Mouse (Mus musculus) heart, postnatal 14 days (tissue): ENCODE measurements around the gene Sprr2f. TPM values are rescaled to one million over a fixed set of nuclear protein-coding genes. Genes with fewer than 3 reads are reported as not detected.

Experiments
- DNase-seq, 2 experiments: peaks; one replicate each; pipeline ENCODE4 v3.0.0; 2021 to 2022
- intact Hi-C: fragments of 180-260 bp; cut with DNase I; formaldehyde crosslinking; loops from one replicate; pipeline ENCODE4 v1.15.1; 2025
- long read RNA-seq, 2 experiments: library from polyadenylated mRNA; stranded (forward); transcript quantifications; one replicate each; pipeline ENCODE4 v2.0.0; 2021
- total RNA-seq, 2 experiments: library from RNA; stranded (reverse); gene quantifications; 2 replicates each; pipeline ENCODE4 v1.2.3; 2021

Gene Sprr2f
- total RNA-seq, result not detected
- long read RNA-seq, experiment 1, result 0 reads
- long read RNA-seq, experiment 2, result 0 reads

DNA sequence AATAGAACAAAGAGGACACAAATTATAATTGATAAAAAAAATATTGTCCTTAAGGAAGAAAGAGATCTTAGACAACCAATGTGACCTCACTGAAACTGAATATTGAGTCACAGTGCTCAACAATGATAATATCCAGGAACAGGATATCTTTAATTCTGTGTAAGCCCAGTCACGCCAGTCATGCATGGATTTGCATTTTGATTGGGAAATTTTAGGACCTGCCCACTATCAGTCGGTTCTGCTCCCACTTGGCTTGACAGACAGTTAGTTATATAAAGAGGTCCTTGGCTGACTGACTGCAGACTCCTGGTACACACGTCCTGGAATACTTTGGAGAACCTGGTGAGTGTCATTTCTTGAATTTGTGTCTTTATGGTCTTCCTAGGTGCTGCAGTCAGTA is at the start of gene Sprr2f:
TSS of gene Sprr2f (plus strand) at position 301 of the 400 bp plus-strand sequence.
- intact Hi-C loops, result no loop called here
- DNase-seq, result no peak

DNA sequence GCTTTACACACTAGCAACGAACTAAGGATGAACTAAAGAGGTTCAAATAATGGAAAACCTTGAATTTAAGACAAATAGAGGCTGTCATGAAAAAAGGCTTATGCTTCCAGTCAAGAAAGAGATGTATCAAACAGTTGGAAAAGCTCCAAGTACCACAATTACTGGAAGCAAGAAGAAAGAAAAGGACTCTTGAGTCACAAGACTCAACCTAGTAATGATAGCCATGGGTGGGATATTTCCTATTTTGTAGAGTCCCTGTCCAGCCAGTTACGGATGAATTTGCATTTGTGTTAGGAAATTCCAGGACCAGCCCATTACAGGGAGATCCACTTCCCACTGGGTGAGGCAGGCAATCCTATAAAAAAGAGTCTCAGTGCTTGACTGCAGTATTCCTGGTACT is 48.7 kb upstream of the Sprr2f start, which contains the start of gene Sprr2b:
TSS of gene Sprr2b (plus strand) at position 301 of the 400 bp plus-strand sequence.
- DNase-seq, result no peak
- intact Hi-C loops, result no loop called here

- intact Hi-C loops, result no loop called here
- no peak for DNase-seq
Observed at GRCm38 (mm10) chr3:92317384-92317783, 47.6 kb upstream of the Sprr2f start.

- no peak for DNase-seq
Observed at GRCm38 (mm10) chr3:92336278-92336677, 28.7 kb upstream of the Sprr2f start.

DNA sequence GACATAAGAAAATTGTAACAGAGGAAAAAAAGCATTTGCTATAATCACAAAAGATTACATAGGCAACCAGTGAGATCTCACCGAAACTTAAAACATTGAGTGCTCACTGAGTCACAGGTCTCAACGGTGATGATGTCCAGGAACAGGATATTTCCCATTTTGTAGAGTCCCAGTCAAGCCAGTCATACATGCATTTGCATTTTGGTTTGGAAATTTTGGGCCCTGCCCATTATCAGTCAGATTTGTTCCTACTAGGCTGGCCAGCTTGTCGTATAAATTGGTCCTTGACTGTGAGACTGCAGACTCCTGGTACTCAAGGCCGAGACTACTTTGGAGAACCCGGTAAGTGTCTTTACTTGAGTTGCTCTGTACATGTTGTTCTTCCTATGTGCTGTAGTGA is 26.1 kb upstream of the Sprr2f start, which contains the start of gene Sprr2d:
TSS of gene Sprr2d (plus strand) at position 301 of the 400 bp plus-strand sequence.
- DNase-seq, result no peak
- intact Hi-C loops, result no loop called here

More at GRCm38 (mm10) chr3:92336278-92336677, 28.7 kb upstream of the Sprr2f start:
- intact Hi-C loops, result no loop called here

DNA sequence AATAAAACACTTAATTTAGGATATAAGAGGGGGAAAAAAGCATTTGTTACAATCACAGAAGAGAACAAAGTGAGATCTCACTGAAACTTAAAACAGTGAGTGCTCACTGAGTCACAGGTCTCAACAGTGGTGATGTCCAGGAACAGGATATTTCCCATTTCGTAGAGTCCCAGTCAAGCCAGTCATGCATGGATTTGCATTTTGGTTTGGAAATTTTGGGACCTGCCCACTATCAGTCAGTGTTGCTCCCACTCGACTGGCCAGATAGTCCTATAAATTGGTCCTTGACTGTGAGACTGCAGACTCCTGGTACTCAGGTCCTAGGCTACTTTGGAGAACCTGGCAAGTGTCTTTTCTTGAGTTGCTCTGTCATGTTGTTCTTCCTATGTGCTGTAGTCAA is 13.1 kb upstream of the Sprr2f start, which contains the start of gene Sprr2e:
TSS of gene Sprr2e (plus strand) at position 301 of the 400 bp plus-strand sequence.
- intact Hi-C loops, result no loop called here
- DNase-seq, result no peak

- no peak for DNase-seq
Observed at GRCm38 (mm10) chr3:92361619-92362018, 3.4 kb upstream of the Sprr2f start.

GRCm38 (mm10) chr3:92373613-92374012 is 8.6 kb downstream of the Sprr2f start:
- intact Hi-C loops, result no loop called here
- no peak for DNase-seq

More at GRCm38 (mm10) chr3:92361619-92362018, 3.4 kb upstream of the Sprr2f start:
- intact Hi-C loops, result no loop called here

GRCm38 (mm10) chr3:92385385-92385784 is 20.4 kb downstream of the Sprr2f start, which contains the start of gene Sprr2h:
TSS of gene Sprr2h (plus strand) at chr3:92385685.
- DNase-seq, result no peak
- intact Hi-C loops, result no loop called here

GRCm38 (mm10) chr3:92394301-92394700 is 29.3 kb downstream of the Sprr2f start:
- intact Hi-C loops, result loop anchor here (5.0 kb wide), 1 partner anchor 118 kb away; no protein-coding TSS in a partner anchor
- no peak for DNase-seq

- intact Hi-C loops, result no loop called here
- DNase-seq, result no peak
Observed at GRCm38 (mm10) chr3:92407691-92408090, 42.7 kb downstream of the Sprr2f start, which contains the start of gene Sprr2i. TSS of gene Sprr2i (plus strand) at chr3:92407991.

Other genes starting within 250 kb of the Sprr2f start
- not detected for gene Prr9, start 241.2 kb upstream of the Sprr2f start, total RNA-seq
- gene Lelp1, start 222.4 kb upstream of the Sprr2f start, total RNA-seq, result not detected
- gene Sprr2a1, start 149.4 kb upstream of the Sprr2f start, total RNA-seq, result not detected
- 1 to 10 TPM; 1.4 to 3.0 TPM for gene Sprr2a2, start 149.3 kb upstream of the Sprr2f start, total RNA-seq
- gene Sprr2a3, start 79.8 kb upstream of the Sprr2f start, total RNA-seq, result not detected
- not detected for gene Sprr2b, start 48.6 kb upstream of the Sprr2f start, total RNA-seq
- not detected for gene Sprr2d, start 26.0 kb upstream of the Sprr2f start, total RNA-seq
- not detected for gene Sprr2e, start 13.0 kb upstream of the Sprr2f start, total RNA-seq
- gene Sprr2h, start 20.5 kb downstream of the Sprr2f start, total RNA-seq, result not detected
- gene Sprr2i, start 42.8 kb downstream of the Sprr2f start, total RNA-seq, result not detected
- gene Sprr2j-ps, start 52.9 kb downstream of the Sprr2f start, total RNA-seq, result not detected
- gene Gm9774, start 64.2 kb downstream of the Sprr2f start, total RNA-seq, result 1 to 10 TPM; 3.1 to 5.0 TPM
- gene Sprr2k, start 67.4 kb downstream of the Sprr2f start, total RNA-seq, result not detected
- gene Sprr1b, start 73.6 kb downstream of the Sprr2f start, total RNA-seq, result not detected
- gene Sprr3, start 93.5 kb downstream of the Sprr2f start, total RNA-seq, result not detected
- gene Sprr1a, start 120.7 kb downstream of the Sprr2f start, total RNA-seq, result not detected
- not detected for gene Sprr4, start 135.3 kb downstream of the Sprr2f start, total RNA-seq
- not detected for gene 2310046K23Rik, start 169.3 kb downstream of the Sprr2f start, total RNA-seq
- gene Ivl, start 208.5 kb downstream of the Sprr2f start, total RNA-seq, result not detected
- gene Smcp, start 223.8 kb downstream of the Sprr2f start, total RNA-seq, result not detected
- gene 2210017I01Rik, start 242.3 kb downstream of the Sprr2f start, total RNA-seq, result not detected